Mouse (Mus musculus) hindbrain, postnatal 0 days (tissue): Measurements from ENCODE around the gene Eva1a. TPM values are rescaled to one million over a fixed set of nuclear protein-coding genes. Genes with fewer than 3 reads are reported as not detected.

Experiments used
- ATAC-seq: fragments of 200-750 bp; cut with Nextera tagmentation; 2 replicates; pipeline ENCODE4 v1.8.0; 2017; ENCODE audit warnings: mild to moderate bottlenecking, moderate TSS enrichment, moderate library complexity
- DNase-seq: peaks from one replicate; pipeline ENCODE4 v3.0.0-alpha.2; 2015; ENCODE audit warnings: low spot score
- H3K27ac ChIP-seq: fragments of 300-500 bp; sonication (generic); 2 replicates; pipeline ENCODE4 v1.5.1; 2014; ENCODE audit warnings: mild to moderate bottlenecking
- H3K27me3 ChIP-seq: fragments of 300-500 bp; sonication (generic); 2 replicates; pipeline ENCODE4 v1.6.1; 2014; ENCODE audit warnings: low read length, mixed read lengths; ENCODE audit not compliant: insufficient read depth
- H3K36me3 ChIP-seq: fragments of 300-500 bp; sonication (generic); 2 replicates; pipeline ENCODE4 v1.6.1; 2014; ENCODE audit warnings: low read length, mixed read lengths; ENCODE audit not compliant: insufficient read depth
- H3K4me1 ChIP-seq: fragments of 300-500 bp; sonication (generic); 2 replicates; pipeline ENCODE4 v1.6.1; 2014; ENCODE audit warnings: antibody characterized with exemption, low read length, mixed read lengths; ENCODE audit not compliant: insufficient read depth
- H3K4me2 ChIP-seq: fragments of 300-500 bp; sonication (generic); 2 replicates; pipeline ENCODE4 v1.6.1; 2014; ENCODE audit warnings: low read depth, mild to moderate bottlenecking, low read length, moderate library complexity, mixed read lengths
- H3K4me3 ChIP-seq: fragments of 300-500 bp; sonication (generic); 2 replicates; pipeline ENCODE4 v1.5.1; 2014; ENCODE audit warnings: low read length
- H3K9ac ChIP-seq: fragments of 300-500 bp; sonication (generic); replicated peaks from 2 replicates; pipeline ENCODE4 v1.6.1; 2014; ENCODE audit warnings: mild to moderate bottlenecking, low read length, moderate library complexity, mixed read lengths
- H3K9me3 ChIP-seq: fragments of 300-500 bp; sonication (generic); 2 replicates; pipeline ENCODE4 v1.6.1; 2016; ENCODE audit warnings: low read length, mixed read lengths
- CTCF ChIP-seq: IDR thresholded peaks from 2 replicates; pipeline ENCODE4 v1.5.1; 2016; ENCODE audit warnings: antibody characterized with exemption, control low read depth, low read depth
- WGBS: fragments of 180-500 bp; shearing (Covaris S2); extraction: QIAGEN DNeasy Blood & Tissue Kit; methylation state at CpG from one replicate; pipeline ENCODE4 v1.1.7; 2014; 5-methylcytosine and 5-hydroxymethylcytosine counted together
- polyA plus RNA-seq: library from polyadenylated mRNA; unstranded; fragments of >200 nt; fragmentation: Nextera tagmentation; extraction: Ambion mirVana; gene quantifications from 2 replicates; pipeline ENCODE4 v1.2.1, GENCODE M21; 2015
- total RNA-seq: library from RNA; depleted of rRNA; stranded (reverse); fragments of >200 nt; gene quantifications from 2 replicates; pipeline ENCODE4 v1.2.3, GENCODE M21; 2014

The Eva1a gene
- total and polyA plus RNA-seq, 2 experiments from 2014 or later: 1.8 to 2.8 TPM

GRCm38 (mm10) chr6:82078875-82079274, 38.0 kb downstream of the Eva1a start:
- ATAC-seq (no peak), DNase-seq (no peak)
- no peak overlapping the region for H3K4me2 ChIP-seq
- H3K4me1 ChIP-seq: no peaks in the 10 kb centered on the region
- no peak overlapping the region for H3K9ac ChIP-seq
- no peaks in the 10 kb centered on the region for H3K27me3 ChIP-seq
- TF ChIP-seq CTCF: no peak
- 0 out of 2 replicates have a peak, but pooled peaks cover 3% of the 10 kb centered on the region for H3K9me3 ChIP-seq
- H3K4me3 ChIP-seq: no peak overlapping the region
- H3K36me3 ChIP-seq: no peaks in the 10 kb centered on the region
- H3K27ac ChIP-seq: no peak overlapping the region
- WGBS: 92% methylated on average over 4 of the region's 4 CpGs

GRCm38 (mm10) chr6:82083655-82084054, 42.8 kb downstream of the Eva1a start:
- no peak for DNase-seq
- TF ChIP-seq CTCF: no peak
- Histone ChIP-seq H3K4me1 (no peaks in the 10 kb centered on the region), H3K4me2 (no peak overlapping the region), H3K27me3 (no peaks in the 10 kb centered on the region), H3K9me3 (no peaks in the 10 kb centered on the region), H3K36me3 (no peaks in the 10 kb centered on the region), H3K4me3 (no peak overlapping the region), H3K27ac (no peak overlapping the region), H3K9ac (no peak overlapping the region)
- no peak for ATAC-seq
- WGBS: 74% methylated on average over 6 of the region's 6 CpGs

GRCm38 (mm10) chr6:82084235-82084634, 43.4 kb downstream of the Eva1a start:
- H3K27me3 ChIP-seq: no peaks in the 10 kb centered on the region
- no peaks in the 10 kb centered on the region for H3K36me3 ChIP-seq
- H3K27ac ChIP-seq: no peak overlapping the region
- no peak overlapping the region for H3K4me2 ChIP-seq
- WGBS: 66% methylated on average over 3 of the region's 3 CpGs
- no peaks in the 10 kb centered on the region for H3K9me3 ChIP-seq
- TF ChIP-seq CTCF: no peak
- ATAC-seq: no peak
- H3K4me3 ChIP-seq: no peak overlapping the region
- no peaks in the 10 kb centered on the region for H3K4me1 ChIP-seq
- DNase-seq: no peak
- H3K9ac ChIP-seq: no peak overlapping the region

GRCm38 (mm10) chr6:82085313-82085908, 44.6 kb downstream of the Eva1a start:
- ATAC-seq (no peak), DNase-seq (no peak)
- 86% methylated on average over 8 of the region's 8 CpGs for WGBS
- Histone ChIP-seq H3K36me3 (no peaks in the 10 kb centered on the region), H3K4me2 (no peak overlapping the region), H3K9ac (no peak overlapping the region), H3K27me3 (no peaks in the 10 kb centered on the region), H3K4me1 (no peaks in the 10 kb centered on the region), H3K9me3 (no peaks in the 10 kb centered on the region), H3K27ac (no peak overlapping the region), H3K4me3 (no peak overlapping the region)
- no peak for TF ChIP-seq CTCF

- H3K4me1 ChIP-seq: no peaks in the 10 kb centered on the region
- H3K4me3 ChIP-seq: no peak overlapping the region
- H3K9me3 ChIP-seq: no peaks in the 10 kb centered on the region
- H3K27me3 ChIP-seq: no peaks in the 10 kb centered on the region
- H3K27ac ChIP-seq: no peak overlapping the region
- no peak for TF ChIP-seq CTCF
- DNase-seq (no peak), ATAC-seq (no peak)
- no peak overlapping the region for H3K9ac ChIP-seq
- WGBS: 59% methylated on average over 4 of the region's 4 CpGs
- no peaks in the 10 kb centered on the region for H3K36me3 ChIP-seq
- H3K4me2 ChIP-seq: no peak overlapping the region
Measured at GRCm38 (mm10) chr6:82088133-82088532, 47.3 kb downstream of the Eva1a start.

- 0 out of 2 replicates have a peak, but pooled peaks have one; percentile 43 for ATAC-seq
- no peak for TF ChIP-seq CTCF
- WGBS: 2% methylated on average over 28 of the region's 28 CpGs
- Histone ChIP-seq H3K4me1 (no peaks in the 10 kb centered on the region), H3K27ac (no peak overlapping the region), H3K9ac (peak overlapping the region; percentile 21; the same call in 1 of the 2 replicates), H3K4me3 (peak overlapping the region; percentile 33), H3K9me3 (no peaks in the 10 kb centered on the region), H3K27me3 (no peaks in the 10 kb centered on the region), H3K36me3 (no peaks in the 10 kb centered on the region), H3K4me2 (peak overlapping the region; percentile 64)
- peak; percentile 18 for DNase-seq
Measured at GRCm38 (mm10) chr6:82091773-82092172, 50.9 kb downstream of the Eva1a start.

GRCm38 (mm10) chr6:82097705-82098104, 56.9 kb downstream of the Eva1a start:
- Histone ChIP-seq H3K4me3 (no peak overlapping the region), H3K36me3 (no peaks in the 10 kb centered on the region), H3K9me3 (no peaks in the 10 kb centered on the region), H3K27me3 (no peaks in the 10 kb centered on the region), H3K4me1 (no peaks in the 10 kb centered on the region), H3K4me2 (no peak overlapping the region), H3K27ac (no peak overlapping the region), H3K9ac (no peak overlapping the region)
- TF ChIP-seq CTCF: no peak
- ATAC-seq (no peak), DNase-seq (no peak)
- 97% methylated on average over 1 of the region's 1 CpGs for whole genome bisulfite sequencing
